1 mouse cellular context compared by ENCODE assay signal in the genomic region with DNA sequence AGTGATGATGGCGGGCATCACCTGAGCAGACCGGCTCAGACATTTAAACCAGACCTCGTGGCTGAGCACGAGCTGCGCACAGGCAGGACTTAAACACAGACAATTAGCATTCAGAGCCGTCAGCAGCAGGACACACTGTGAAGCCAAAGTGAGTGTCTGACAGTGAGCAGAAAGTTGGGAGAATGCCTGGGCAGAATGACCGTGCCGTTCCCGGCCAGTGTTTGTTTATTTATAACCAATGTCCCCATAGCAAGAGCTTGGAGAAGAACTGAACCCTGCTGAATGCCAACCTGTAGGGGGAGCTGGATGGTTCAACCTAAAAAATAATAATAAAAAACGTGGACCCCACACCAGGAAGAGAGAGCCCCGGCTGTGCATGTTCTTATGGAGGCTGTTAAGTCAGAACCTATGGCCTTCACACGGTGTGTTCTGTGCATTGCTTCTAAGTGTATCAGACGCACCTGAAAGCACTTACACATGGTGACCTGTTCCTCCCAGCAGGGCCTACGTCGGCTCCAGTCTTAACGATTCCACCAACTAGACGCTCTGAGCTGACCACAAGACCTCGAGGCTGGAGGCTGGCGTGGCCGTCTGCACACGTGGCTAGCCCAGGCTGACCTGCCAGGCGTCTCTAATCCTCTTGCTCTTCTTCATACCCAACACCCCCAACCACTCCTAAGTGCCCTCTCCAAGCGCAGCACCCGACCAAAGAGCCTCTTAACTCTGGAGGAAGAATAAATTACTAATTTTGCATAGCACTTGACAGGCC.
TF ChIP-seq lines count a peak whose summit lies in the region.

No protein-coding gene starts in this region.

TF ChIP-seq in CH12.LX, 34 proteins besides CTCF, POLR2A, EP300 and RAD21:
- 0 out of 2 replicates have a peak, but pooled peaks have one; percentile 10 for TF ChIP-seq SMC3 (IDR thresholded peaks at IDR 0.05; ENCODE audit: low read depth, low read length)
- no peak for TF ChIP-seq USF2 (conservative IDR thresholded peaks at IDR 0.05; ENCODE audit: low read depth, low read length)
TF ChIP-seq in CH12.LX: peak in this region for 1.
